ENCODE assay signal across 32 mouse cellular contexts in genomic region chr9:75334440-75334839, GRCm38 (mm10). TPM values are rescaled to one million over a fixed set of nuclear protein-coding genes. Genes with fewer than 3 reads are reported as not detected.
DNase-seq lines count a peak whose midpoint lies in the region; ATAC-seq and TF ChIP-seq lines count a peak whose summit lies in the region.
"Had no signal": no experiment of that assay in that cellular context is flagged by ENCODE, and none has a peak within 500 bp of the region (broad histone marks: within the 10 kb centered on the region; RNA-seq: fewer than 3 reads in every experiment).

No protein-coding gene starts in this region.

- H3K4me1 ChIP-seq in heart, adult 2 months (ENCODE audit: control insufficient read depth, insufficient read depth, low read length) = no peaks in the 10 kb centered on the region
- H3K4me1 ChIP-seq in liver, postnatal 0 days (ENCODE audit: insufficient read depth) = no peaks in the 10 kb centered on the region
- H3K4me1 ChIP-seq in G1E (ENCODE audit: insufficient read depth, low read depth, low read length) = no peaks in the 10 kb centered on the region
- no peaks in the 10 kb centered on the region for H3K4me1 ChIP-seq in hindbrain, embryonic 14.5 days (replicated peaks; ENCODE audit: control insufficient read depth, insufficient read depth, low read length)
- H3K4me1 ChIP-seq in forebrain, postnatal 0 days (ENCODE audit: insufficient read depth) = no peaks in the 10 kb centered on the region
- H3K4me1 ChIP-seq: embryonic facial prominence, embryonic 10.5 days; heart, embryonic 10.5 days; limb, embryonic 13.5 days; liver, embryonic 15.5 days; midbrain, embryonic 15.5 days; neural tube, embryonic 12.5 days had no signal

- H3K27me3 ChIP-seq in heart, adult 2 months (ENCODE audit: control insufficient read depth, insufficient read depth, low read length) = no peaks in the 10 kb centered on the region
- no peaks in the 10 kb centered on the region for H3K27me3 ChIP-seq in liver, postnatal 0 days (ENCODE audit: insufficient read depth, low read length)
- no peaks in the 10 kb centered on the region; the same call in 1 of the 2 replicates for H3K27me3 ChIP-seq in G1E (ENCODE audit: insufficient read depth, low read length)
- H3K27me3 ChIP-seq in hindbrain, embryonic 14.5 days (ENCODE audit: control insufficient read depth, insufficient read depth, low read length) = no peaks in the 10 kb centered on the region
- no peaks in the 10 kb centered on the region for H3K27me3 ChIP-seq in forebrain, postnatal 0 days (ENCODE audit: insufficient read depth, low read length)
- H3K27me3 ChIP-seq: limb, embryonic 13.5 days; liver, embryonic 15.5 days; megakaryocyte, embryonic 14.5 days; midbrain, embryonic 15.5 days; neural tube, embryonic 12.5 days had no signal

- no peak for ATAC-seq in liver, postnatal 0 days
- ATAC-seq in G1E (ENCODE audit: extremely low read depth, insufficient number of reproducible peaks, low FRiP score, poor library complexity, severe bottlenecking) = no peak
- 0 out of 2 replicates have a peak, but pooled peaks have one; percentile 38 for ATAC-seq in megakaryocyte-erythroid progenitor cell, adult 5-6 weeks (replicated peaks; ENCODE audit: low FRiP score, low TSS enrichment, poor library complexity, severe bottlenecking)
- ATAC-seq in hindbrain, embryonic 14.5 days (ENCODE audit: low FRiP score) = no peak
- no peak for ATAC-seq in forebrain, postnatal 0 days
- ATAC-seq: CD4-positive, CD25-positive, alpha-beta regulatory T cell, adult 4 months; hindbrain, postnatal 0 days; midbrain, embryonic 15.5 days had no signal

- no peak overlapping the region for H3K4me3 ChIP-seq in heart, adult 2 months
- no peak overlapping the region for H3K4me3 ChIP-seq in liver, postnatal 0 days (ENCODE audit: low read depth, low read length)
- no peak overlapping the region for H3K4me3 ChIP-seq in G1E (ENCODE audit: low read depth, low read length)
- H3K4me3 ChIP-seq in hindbrain, embryonic 14.5 days (replicated peaks; ENCODE audit: low read length) = no peak overlapping the region
- H3K4me3 ChIP-seq in forebrain, postnatal 0 days (ENCODE audit: low read depth, low read length) = no peak overlapping the region
- H3K4me3 ChIP-seq: embryonic facial prominence, embryonic 10.5 days; heart, embryonic 10.5 days; limb, embryonic 13.5 days; liver, embryonic 15.5 days; megakaryocyte, embryonic 14.5 days; midbrain, embryonic 15.5 days; neural tube, embryonic 12.5 days had no signal

- peak; percentile 12; the same call in 1 of the 2 replicates for TF ChIP-seq CTCF in heart, adult 2 months (IDR thresholded peaks at IDR 0.05)
- TF ChIP-seq CTCF in liver, postnatal 0 days (IDR thresholded peaks at IDR 0.05; ENCODE audit: low read depth) = 0 out of 2 replicates have a peak, but pooled peaks have one; percentile 16
- 0 out of 2 replicates have a peak, but pooled peaks have one; percentile 4 for TF ChIP-seq CTCF in G1E (IDR thresholded peaks at IDR 0.05; ENCODE audit: low read depth, low read length)
- no peak for TF ChIP-seq CTCF in forebrain, postnatal 0 days (IDR thresholded peaks at IDR 0.05; ENCODE audit: low read depth)

- H3K9me3 ChIP-seq in liver, postnatal 0 days (ENCODE audit: low read length) = no peaks in the 10 kb centered on the region
- no peaks in the 10 kb centered on the region for H3K9me3 ChIP-seq in G1E (replicated peaks)
- H3K9me3 ChIP-seq in hindbrain, embryonic 14.5 days (ENCODE audit: control insufficient read depth, low read length) = no peaks in the 10 kb centered on the region
- H3K9me3 ChIP-seq in forebrain, postnatal 0 days (ENCODE audit: low read length) = no peaks in the 10 kb centered on the region
- H3K9me3 ChIP-seq: embryonic facial prominence, embryonic 10.5 days; heart, embryonic 10.5 days; limb, embryonic 13.5 days; liver, embryonic 15.5 days; midbrain, embryonic 15.5 days; neural tube, embryonic 12.5 days had no signal

- no peak overlapping the region for H3K9ac ChIP-seq in heart, adult 2 months (ENCODE audit: low read depth, low read length)
- H3K9ac ChIP-seq in liver, postnatal 0 days (replicated peaks) = no peak overlapping the region
- no peak overlapping the region for H3K9ac ChIP-seq in hindbrain, embryonic 14.5 days
- H3K9ac ChIP-seq in forebrain, postnatal 0 days = no peak overlapping the region
- H3K9ac ChIP-seq: limb, embryonic 13.5 days; liver, embryonic 15.5 days; midbrain, embryonic 15.5 days; neural tube, embryonic 12.5 days had no signal

- H3K79me2 ChIP-seq in heart, adult 2 months (replicated peaks; ENCODE audit: control insufficient read depth, insufficient read depth, low read length) = no peaks in the 10 kb centered on the region

- no peak overlapping the region for H3K27ac ChIP-seq in heart, adult 2 months
- H3K27ac ChIP-seq in liver, postnatal 0 days (ENCODE audit: low read depth) = no peak overlapping the region
- no peak overlapping the region for H3K27ac ChIP-seq in hindbrain, embryonic 14.5 days
- H3K27ac ChIP-seq in forebrain, postnatal 0 days (ENCODE audit: low read depth, low read length) = no peak overlapping the region
- H3K27ac ChIP-seq: embryonic facial prominence, embryonic 10.5 days; heart, embryonic 10.5 days; hindbrain, postnatal 0 days; limb, embryonic 13.5 days; liver, embryonic 15.5 days; midbrain, embryonic 15.5 days; neural tube, embryonic 12.5 days had no signal

- intact Hi-C loops in heart, adult 2 months (cut with DNase I) = no loop called here
- intact Hi-C loops in heart, postnatal 36 days (cut with DNase I) = no loop called here

- H3K4me2 ChIP-seq in liver, postnatal 0 days (ENCODE audit: low read depth, low read length) = no peak overlapping the region
- no peak overlapping the region for H3K4me2 ChIP-seq in hindbrain, embryonic 14.5 days (replicated peaks)
- no peak overlapping the region for H3K4me2 ChIP-seq in forebrain, postnatal 0 days (ENCODE audit: low read depth)
- H3K4me2 ChIP-seq: limb, embryonic 13.5 days; liver, embryonic 15.5 days; midbrain, embryonic 15.5 days; neural tube, embryonic 12.5 days had no signal

- no peaks in the 10 kb centered on the region for H3K36me3 ChIP-seq in heart, adult 2 months (ENCODE audit: control insufficient read depth, insufficient read depth, low read length)
- H3K36me3 ChIP-seq in liver, postnatal 0 days (replicated peaks; ENCODE audit: insufficient read depth, low read length) = no peaks in the 10 kb centered on the region
- no peaks in the 10 kb centered on the region for H3K36me3 ChIP-seq in G1E (replicated peaks)
- peaks cover 95% of the 10 kb centered on the region for H3K36me3 ChIP-seq in hindbrain, embryonic 14.5 days (replicated peaks; ENCODE audit: control insufficient read depth, insufficient read depth)
- H3K36me3 ChIP-seq in forebrain, postnatal 0 days (ENCODE audit: insufficient read depth) = peaks cover 69% of the 10 kb centered on the region
- H3K36me3 ChIP-seq: liver, embryonic 15.5 days had no signal

- no peak for TF ChIP-seq EP300 in heart, adult 2 months (IDR thresholded peaks at IDR 0.05; ENCODE audit: insufficient read depth, low read depth, low read length)
- TF ChIP-seq EP300 in liver, postnatal 0 days (IDR thresholded peaks at IDR 0.05; ENCODE audit: low read depth) = no peak

- 82% methylated on average over 4 of the region's 4 CpGs for WGBS in heart, adult 2 months
- WGBS in liver, postnatal 0 days (ENCODE audit: insufficient replicate concordance) = 70% methylated on average over 4 of the region's 4 CpGs
- 87% methylated on average over 4 of the region's 4 CpGs for WGBS in hindbrain, embryonic 14.5 days
- 92% methylated on average over 4 of the region's 4 CpGs for WGBS in forebrain, postnatal 0 days

- DNase-seq in heart, adult 2 months = no peak
- no peak for DNase-seq in heart, postnatal 36 days
- DNase-seq in liver, postnatal 0 days = no peak
- DNase-seq in liver (no peak), G1E (ENCODE audit: low spot score) (no peak)
- DNase-seq in hindbrain, embryonic 14.5 days (ENCODE audit: low spot score) = no peak
- DNase-seq in forebrain, postnatal 0 days = no peak
- DNase-seq: adrenal gland, postnatal 25 days; cerebellum, adult 9-11 months; kidney, adult 18-20 months; lung, postnatal 10 days; retina, postnatal 1 day; right cerebral cortex, postnatal 25 days; spleen, adult 18-20 months; thymus, postnatal 25 days had no signal

- TF ChIP-seq POLR2A in heart, adult 2 months (IDR thresholded peaks at IDR 0.05; ENCODE audit: insufficient read depth, low read depth, low read length) = no peak

RNA-seq across cellular contexts. Expression of gene Bcl2l10, which starts 13.1 kb away (rescaled TPM):
- not detected for total RNA-seq in heart, adult 2 months (2021)
- 0.15 TPM in 1 of 2 replicates, not detected in the other for polyA plus RNA-seq in heart, adult 2 months (2012; rRNA removed)
- not detected for total RNA-seq in heart, postnatal 36 days (2021)
- polyA plus RNA-seq in liver, postnatal 0 days (2015; fragmentation: Nextera tagmentation; extraction: Ambion mirVana) = not detected in 2 replicates
- total RNA-seq in G1E (2014; fragmentation: Nextera tagmentation) (not detected in 2 replicates), G1E (2017) (0.12 and 0.33 TPM in 2 replicates)
- polyA plus RNA-seq in G1E (2012) = not detected in 2 replicates
- total RNA-seq in megakaryocyte-erythroid progenitor cell, adult 5-6 weeks (2014; fragmentation: Nextera tagmentation) = not detected in 2 replicates
- total RNA-seq in megakaryocyte-erythroid progenitor cell, adult 5-6 weeks (2017) = not detected in 2 replicates
- not detected in 2 replicates for polyA plus RNA-seq in hindbrain, embryonic 14.5 days (2014; fragmentation: Nextera tagmentation; extraction: Ambion mirVana)
- not detected in 2 replicates for total RNA-seq in forebrain, postnatal 0 days (2014; rRNA removed)
- polyA plus RNA-seq in forebrain, postnatal 0 days (2015; fragmentation: Nextera tagmentation; extraction: Ambion mirVana) = not detected in 2 replicates
- total RNA-seq: adrenal gland, postnatal 25 days; common myeloid progenitor, adult 5-6 weeks; gastrocnemius, adult 18-20 months; gastrocnemius, postnatal 4 days; hematopoietic stem cell, adult 5-6 weeks; left cerebral cortex, postnatal 25 days had no signal
- polyA plus RNA-seq: embryonic facial prominence, embryonic 10.5 days; heart, embryonic 10.5 days; heart, embryonic 16.5 days; hindbrain, postnatal 0 days; kidney, embryonic 16.5 days; limb, embryonic 13.5 days; liver, embryonic 15.5 days; midbrain, embryonic 15.5 days; neural tube, embryonic 12.5 days had no signal

RNA-seq across cellular contexts. Expression of gene Gnb5, which starts 28.4 kb away (rescaled TPM):
- total RNA-seq in heart, adult 2 months (2021) = 10 to 100 TPM; 23.5 to 23.9 TPM
- 33.0 and 52.8 TPM in 2 replicates for polyA plus RNA-seq in heart, adult 2 months (2012; rRNA removed)
- total RNA-seq in heart, postnatal 36 days (2021) = 10 to 100 TPM; 18.7 to 25.7 TPM
- 1.8 and 2.4 TPM in 2 replicates for polyA plus RNA-seq in liver, postnatal 0 days (2015; fragmentation: Nextera tagmentation; extraction: Ambion mirVana)
- total RNA-seq in G1E (2014; fragmentation: Nextera tagmentation) = not detected in 2 replicates
- 0.17 and 0.66 TPM in 2 replicates for total RNA-seq in G1E (2017)
- not detected in 2 replicates for polyA plus RNA-seq in G1E (2012)
- not detected in 2 replicates for total RNA-seq in megakaryocyte-erythroid progenitor cell, adult 5-6 weeks (2014; fragmentation: Nextera tagmentation)
- 1.1 and 1.3 TPM in 2 replicates for total RNA-seq in megakaryocyte-erythroid progenitor cell, adult 5-6 weeks (2017)
- 89.7 and 94.9 TPM in 2 replicates for polyA plus RNA-seq in hindbrain, embryonic 14.5 days (2014; fragmentation: Nextera tagmentation; extraction: Ambion mirVana)
- total RNA-seq in forebrain, postnatal 0 days (2014; rRNA removed) = 73.2 TPM in 2 replicates
- 80.0 and 91.4 TPM in 2 replicates for polyA plus RNA-seq in forebrain, postnatal 0 days (2015; fragmentation: Nextera tagmentation; extraction: Ambion mirVana)

Comparison
In these comparisons a context has a peak if more than half of its experiments do, and no peak if none do; other contexts are left out.
1. RNA of gene Gnb5, which starts 28.4 kb away (total RNA-seq): 73.2 TPM in forebrain, postnatal 0 days, 18.7 to 25.7 TPM in heart, postnatal 36 days and 23.5 to 23.9 TPM in heart, adult 2 months; 1.1 to 1.3 TPM in megakaryocyte-erythroid progenitor cell, adult 5-6 weeks and 0.17 to 0.66 TPM in G1E; every median in the first group is over 4 times any median in the second.